Comparison of ENCODE assay signal across 25 mouse cellular contexts in the genomic region with DNA sequence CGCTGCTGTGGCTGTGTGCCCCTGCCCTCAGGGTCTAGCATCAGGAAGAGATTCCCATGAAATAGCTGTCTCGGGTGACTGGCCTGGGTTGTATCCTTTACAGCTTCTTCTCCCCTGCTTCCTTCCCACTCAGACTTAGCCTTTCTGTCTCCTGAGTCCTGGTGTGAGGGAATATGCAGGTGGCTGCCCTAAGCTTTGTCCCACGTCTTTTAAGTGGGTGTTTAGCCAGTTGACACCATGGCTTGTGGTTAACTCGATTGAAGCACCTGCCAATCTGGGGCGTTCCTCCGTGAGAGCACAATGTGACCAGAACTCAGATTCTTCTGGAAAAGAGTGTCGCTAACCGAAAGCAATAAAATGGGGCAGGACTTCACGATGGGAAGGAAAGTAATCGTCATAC.
DNase-seq lines count a peak whose midpoint lies in the region; ATAC-seq lines count a peak whose summit lies in the region.
"Had no signal": no experiment of that assay in that cellular context is flagged by ENCODE, and none has a peak within 500 bp of the region (broad histone marks: within the 10 kb centered on the region; RNA-seq: fewer than 3 reads in every experiment).

No protein-coding gene starts in this region.

- DNase-seq in retina, postnatal 1 day = peak; percentile 21
- no peak for DNase-seq in retina, embryonic 14.5 days (ENCODE audit: low spot score)
- peak; percentile 72 for DNase-seq in induced T-regulatory cell, adult 2 months (ENCODE audit: low read depth)
- peak; percentile 78 for DNase-seq in thymus, postnatal 0 days (ENCODE audit: low spot score)
- DNase-seq in thymus, postnatal 4 days = peak; percentile 60
- DNase-seq in kidney, postnatal 25 days = no peak
- no peak for DNase-seq in frontal cortex, postnatal 14 days (ENCODE audit: low spot score in 2 of 2)
- DNase-seq: adrenal gland, postnatal 36 days; B cell, adult 2 months; cerebellum, adult 2 months; cerebellum, postnatal 14 days; forebrain, postnatal 0 days; gastrocnemius, postnatal 25 days; heart, adult 18-20 months; heart, postnatal 14 days; kidney, adult 9 months; kidney, postnatal 4 days; left cerebral cortex, postnatal 4 days; liver, postnatal 0 days; lung, postnatal 36 days; right cerebral cortex, adult 18-20 months had no signal

- no peak for ATAC-seq in megakaryocyte, adult 5-6 weeks (ENCODE audit: poor library complexity, severe bottlenecking)
- ATAC-seq: forebrain, postnatal 0 days; intestine, embryonic 16.5 days; liver, embryonic 12.5 days; liver, postnatal 0 days; midbrain, embryonic 13.5 days had no signal

Comparison
In these comparisons a context has a peak if more than half of its experiments do, and no peak if none do; other contexts are left out.
1. DNase-seq: peak in retina, postnatal 1 day (single experiment), induced T-regulatory cell, adult 2 months (single experiment), thymus, postnatal 0 days (single experiment) and thymus, postnatal 4 days (single experiment); none in retina, embryonic 14.5 days (single experiment), kidney, postnatal 25 days (0 of 2) and frontal cortex, postnatal 14 days (0 of 2).